Mouse (Mus musculus): Measurements from ENCODE around the gene Fads6.

The Fads6 gene

DNA sequence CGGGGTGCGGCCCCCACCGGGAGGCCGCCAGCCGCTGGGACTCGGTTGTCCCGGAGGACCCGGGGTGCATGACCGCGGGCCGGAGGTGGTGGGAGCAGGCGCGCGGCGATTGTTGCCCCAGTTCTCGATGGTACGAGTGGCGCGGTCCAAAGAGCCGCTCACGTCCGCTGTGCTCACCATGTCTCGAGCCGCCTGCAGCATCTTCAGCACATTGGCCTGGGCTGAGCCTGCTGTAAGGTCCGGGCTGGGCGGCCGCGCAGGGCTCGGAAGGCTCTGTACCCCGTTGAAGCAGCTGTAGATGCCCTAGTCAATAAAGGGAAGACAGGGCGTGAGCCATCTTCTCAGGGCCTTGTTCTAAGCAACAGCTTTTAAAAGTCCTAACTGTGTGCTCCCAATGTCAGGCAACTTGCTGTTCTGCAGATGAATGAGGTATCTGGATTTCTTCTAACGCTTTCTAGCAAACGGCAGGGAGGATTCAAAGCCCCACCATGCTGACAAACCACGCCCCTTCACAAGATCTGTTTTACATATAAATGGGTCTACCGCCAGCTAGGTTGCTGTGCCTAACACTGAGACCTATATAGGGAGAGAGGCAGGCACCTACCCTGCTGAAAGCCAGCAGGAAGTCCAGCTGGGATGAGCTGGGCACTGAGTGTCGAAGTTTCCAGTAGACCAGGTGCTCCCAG lies 46.9 kb downstream of the Fads6 start:
- no peak for DNase-seq (ENCODE audit: low spot score in 2 of 2)

DNA sequence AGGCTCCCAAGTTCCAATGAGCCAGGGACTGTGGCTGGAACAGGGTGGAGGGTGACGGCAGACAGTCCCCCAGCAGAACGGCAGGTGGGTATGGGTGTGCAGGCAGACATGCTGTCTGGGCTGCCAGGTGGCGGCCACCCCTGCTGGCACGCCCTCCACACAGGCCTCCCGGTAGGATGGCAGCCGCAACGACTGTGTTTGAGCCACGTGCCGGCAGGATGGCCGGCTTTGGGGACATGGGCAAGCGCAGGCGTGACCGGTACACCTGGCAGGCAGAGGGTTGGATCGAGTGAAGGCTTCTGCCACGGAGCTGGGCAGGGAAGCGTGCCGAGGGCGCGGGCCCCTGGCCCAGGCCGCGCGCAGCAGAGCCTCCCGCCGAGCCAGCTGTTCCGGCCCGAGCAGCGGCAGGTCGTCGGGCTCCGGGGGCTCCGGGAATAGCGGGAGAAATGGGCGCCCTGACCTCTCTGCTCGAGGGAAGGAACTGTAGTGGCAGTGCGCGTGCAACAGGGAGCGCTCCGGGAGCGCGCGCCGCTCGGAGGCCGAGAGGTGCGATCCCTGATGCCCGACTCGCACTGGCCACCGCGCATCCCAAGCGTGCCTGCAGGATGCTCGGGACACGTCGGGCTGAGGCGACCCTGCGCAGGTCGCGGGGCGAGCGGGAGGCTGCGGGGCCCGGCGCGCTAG lies 47.6 kb downstream of the Fads6 start:
- no peak for DNase-seq (ENCODE audit: low spot score in 2 of 2)

DNA sequence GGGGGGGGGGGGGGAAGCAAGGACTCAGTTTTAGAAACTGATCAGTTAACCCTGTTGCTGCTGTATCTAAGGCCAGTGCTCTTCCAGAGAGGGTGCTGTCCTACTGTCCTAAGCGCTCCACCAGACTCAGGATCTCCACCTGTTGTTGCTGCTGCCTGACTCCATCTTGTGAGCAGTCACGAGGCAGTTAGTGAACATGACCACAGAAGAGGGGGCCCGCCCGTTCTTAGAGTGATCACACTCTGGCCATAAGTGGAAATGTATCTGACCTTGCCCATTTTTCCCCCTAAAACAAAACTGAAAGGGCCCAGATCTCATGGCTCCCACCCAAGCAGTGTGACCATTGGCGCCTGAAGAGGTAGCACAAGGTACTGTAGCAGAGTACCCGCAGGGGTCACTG lies 49.5 kb downstream of the Fads6 start:
- DNase-seq (ENCODE audit: low spot score in 2 of 2), result no peak

DNA sequence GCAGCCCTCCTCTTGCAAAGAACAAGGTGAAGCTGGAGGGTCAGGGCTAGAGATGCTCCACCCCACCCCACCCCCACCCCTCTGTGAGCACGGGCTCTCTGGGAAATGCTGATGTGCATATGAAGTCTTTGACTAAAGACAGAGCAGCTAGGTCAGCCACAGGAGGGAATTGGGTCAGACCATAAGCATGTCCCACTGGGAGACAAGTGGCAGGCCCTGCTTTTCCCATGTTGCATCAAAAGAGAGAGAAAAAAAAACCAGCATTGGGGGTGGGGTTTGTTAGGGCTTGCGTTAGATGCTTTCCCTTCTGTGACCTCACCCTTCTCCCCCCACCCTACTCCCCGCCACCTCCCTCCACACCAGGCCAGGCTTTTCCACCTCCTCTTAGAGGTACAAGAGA lies 50.2 kb downstream of the Fads6 start:
- DNase-seq (ENCODE audit: low spot score in 2 of 2), result no peak

DNA sequence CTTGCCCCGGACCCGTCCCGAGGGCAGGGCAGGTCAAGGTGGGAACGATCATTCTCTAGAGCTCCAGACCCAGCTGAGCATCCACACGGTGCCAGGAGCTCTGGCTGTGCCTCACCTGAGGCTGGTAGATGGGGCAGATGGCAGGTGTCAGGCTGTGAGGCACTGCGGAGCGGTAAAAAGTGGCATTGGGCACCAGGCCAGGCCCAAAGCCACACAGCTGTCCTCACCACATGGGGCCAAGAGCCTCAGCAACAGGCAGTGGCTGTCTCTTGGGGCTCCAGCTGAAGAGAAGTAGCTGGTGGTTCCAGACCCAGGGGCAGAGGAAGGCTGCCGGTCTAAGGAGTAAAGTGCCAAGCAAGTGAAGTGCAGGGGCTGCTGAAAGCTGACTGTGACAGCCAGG lies 51.1 kb downstream of the Fads6 start:
- DNase-seq (ENCODE audit: low spot score in 2 of 2), result no peak

DNA sequence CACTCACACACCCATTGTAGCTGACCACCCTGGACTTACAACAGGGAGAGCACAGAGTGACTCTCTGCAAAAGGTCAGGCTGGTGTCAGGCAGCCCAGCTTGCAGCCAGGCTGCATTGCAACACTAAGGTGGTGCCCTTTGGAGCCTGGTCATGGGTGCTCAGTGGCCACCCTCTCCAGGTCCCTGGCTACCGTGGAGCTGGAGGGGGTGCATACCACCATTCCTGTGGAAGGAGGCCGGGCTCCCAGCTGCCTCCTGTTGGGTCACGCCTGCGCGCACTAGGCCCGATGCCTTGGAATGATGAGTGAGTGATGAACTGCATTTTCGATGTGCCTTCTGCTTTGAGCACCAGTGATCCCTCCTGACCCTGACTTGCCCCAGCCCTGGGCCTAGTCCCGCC lies 52.6 kb downstream of the Fads6 start:
- no peak for DNase-seq (ENCODE audit: low spot score in 2 of 2)

DNA sequence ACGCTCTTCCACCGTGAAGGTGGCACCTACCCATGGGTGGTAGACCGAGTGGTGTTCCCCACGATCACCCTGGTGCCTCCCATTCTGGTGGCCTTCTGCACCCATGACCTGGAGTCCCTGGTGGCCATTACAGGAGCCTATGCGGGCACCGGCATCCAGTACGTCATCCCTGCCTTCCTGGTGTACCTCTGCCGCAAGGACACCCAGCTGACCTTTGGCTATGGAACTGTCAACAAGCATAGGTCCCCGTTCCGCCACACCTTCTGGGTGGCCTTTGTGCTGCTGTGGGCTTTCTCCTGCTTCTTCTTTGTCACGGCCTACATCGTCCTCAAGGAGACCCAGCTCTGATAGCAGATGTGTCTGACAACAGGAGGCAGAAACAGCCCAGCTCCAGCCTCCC lies 53.7 kb downstream of the Fads6 start:
- DNase-seq (ENCODE audit: low spot score in 2 of 2), result no peak

DNA sequence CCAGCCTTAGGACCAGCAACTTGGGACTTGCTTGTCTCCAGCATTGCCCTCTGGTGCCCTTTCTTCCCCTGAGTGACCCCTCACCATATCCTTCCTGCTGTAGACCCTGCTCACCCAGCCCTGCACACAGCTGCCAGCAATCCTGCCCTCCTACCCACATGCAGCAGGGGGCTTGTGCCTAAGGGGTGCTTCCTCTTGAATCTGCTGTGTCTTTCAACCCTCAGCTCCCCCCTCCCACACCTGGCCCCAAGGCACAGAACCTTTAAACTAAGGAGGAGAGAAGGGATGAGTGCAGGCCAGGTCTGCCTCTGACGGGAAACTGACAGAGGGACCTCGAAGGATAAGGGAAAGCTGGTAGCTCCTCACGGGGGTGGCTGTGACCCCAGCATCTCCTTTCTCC lies 54.7 kb downstream of the Fads6 start:
- no peak for DNase-seq (ENCODE audit: low spot score in 2 of 2)

DNA sequence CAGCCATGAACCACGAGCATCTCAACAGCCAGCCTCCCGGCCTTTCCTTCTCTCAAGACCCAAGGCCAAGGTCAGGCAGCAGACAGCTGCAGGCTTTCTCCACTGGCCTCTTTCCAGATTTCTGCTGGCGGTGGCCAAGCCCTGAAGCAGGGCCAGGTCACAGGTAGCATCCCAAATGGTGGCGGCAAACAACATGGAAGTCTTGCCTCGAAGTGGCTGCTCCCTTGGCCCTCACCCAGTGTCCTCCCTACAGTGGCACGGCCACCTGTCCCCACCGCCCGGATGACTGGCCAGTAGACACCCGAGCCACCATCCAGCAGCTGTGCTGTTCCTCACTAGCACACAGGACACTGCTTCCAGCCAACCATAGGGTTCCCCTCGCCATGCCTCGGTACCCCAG lies 56.1 kb downstream of the Fads6 start:
- no peak for DNase-seq (ENCODE audit: low spot score in 2 of 2)

DNA sequence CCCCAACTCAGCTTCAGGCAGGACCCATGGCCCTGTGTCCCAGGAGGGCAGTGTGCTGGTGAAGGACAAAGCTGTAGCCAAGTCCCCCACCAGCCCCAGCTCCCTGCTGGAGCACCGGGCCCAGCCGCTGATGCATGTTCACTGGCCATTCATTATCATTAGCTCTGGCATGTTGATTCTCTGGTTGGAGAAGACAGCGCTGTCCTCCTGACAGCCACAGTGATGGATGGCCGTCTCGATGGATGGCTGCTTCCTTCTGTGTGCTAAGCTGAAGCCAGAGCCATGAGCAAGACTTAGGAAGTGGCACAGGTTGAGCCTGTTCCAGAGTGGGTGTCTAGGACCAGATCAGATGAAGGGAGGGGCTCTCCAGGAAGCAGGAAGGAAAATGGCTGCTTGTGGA lies 60.9 kb downstream of the Fads6 start:
- DNase-seq (ENCODE audit: low spot score in 2 of 2), result no peak

DNA sequence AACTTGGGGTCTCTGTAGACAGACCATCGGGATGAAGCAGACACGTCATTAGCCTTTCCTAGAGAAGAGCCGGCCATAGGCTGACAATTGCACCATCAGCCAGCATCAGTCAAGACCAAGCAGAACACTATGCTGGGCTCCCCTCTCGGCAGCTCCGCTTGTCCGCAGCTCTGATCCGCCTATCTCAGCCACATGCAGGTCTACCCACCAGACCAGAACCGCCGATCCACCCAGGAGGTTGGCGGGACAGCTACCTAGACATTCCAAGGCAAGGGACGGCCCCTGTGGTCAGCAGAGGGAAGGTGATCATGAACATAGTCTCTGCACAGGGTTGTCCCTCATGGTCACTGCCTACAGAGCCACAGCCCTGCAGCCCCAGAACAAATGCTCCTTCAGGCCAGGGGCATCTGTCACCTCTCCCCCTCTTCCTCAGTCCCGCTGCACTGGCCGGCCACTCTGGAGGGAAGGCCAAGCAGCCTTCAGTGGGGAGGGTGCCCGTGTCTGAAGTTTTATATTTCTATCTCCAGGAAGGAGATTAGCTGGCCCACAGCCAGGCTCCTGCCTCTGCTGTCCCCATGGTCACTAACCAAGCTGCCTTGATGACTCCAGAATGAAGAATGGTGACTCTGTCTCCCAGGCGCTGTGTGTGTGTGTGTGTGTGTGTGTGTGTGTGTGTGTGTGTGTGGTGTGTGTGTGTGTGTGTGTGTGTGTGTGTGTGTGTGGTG lies 63.0 kb downstream of the Fads6 start:
- no peak for DNase-seq (ENCODE audit: low spot score in 2 of 2)

DNA sequence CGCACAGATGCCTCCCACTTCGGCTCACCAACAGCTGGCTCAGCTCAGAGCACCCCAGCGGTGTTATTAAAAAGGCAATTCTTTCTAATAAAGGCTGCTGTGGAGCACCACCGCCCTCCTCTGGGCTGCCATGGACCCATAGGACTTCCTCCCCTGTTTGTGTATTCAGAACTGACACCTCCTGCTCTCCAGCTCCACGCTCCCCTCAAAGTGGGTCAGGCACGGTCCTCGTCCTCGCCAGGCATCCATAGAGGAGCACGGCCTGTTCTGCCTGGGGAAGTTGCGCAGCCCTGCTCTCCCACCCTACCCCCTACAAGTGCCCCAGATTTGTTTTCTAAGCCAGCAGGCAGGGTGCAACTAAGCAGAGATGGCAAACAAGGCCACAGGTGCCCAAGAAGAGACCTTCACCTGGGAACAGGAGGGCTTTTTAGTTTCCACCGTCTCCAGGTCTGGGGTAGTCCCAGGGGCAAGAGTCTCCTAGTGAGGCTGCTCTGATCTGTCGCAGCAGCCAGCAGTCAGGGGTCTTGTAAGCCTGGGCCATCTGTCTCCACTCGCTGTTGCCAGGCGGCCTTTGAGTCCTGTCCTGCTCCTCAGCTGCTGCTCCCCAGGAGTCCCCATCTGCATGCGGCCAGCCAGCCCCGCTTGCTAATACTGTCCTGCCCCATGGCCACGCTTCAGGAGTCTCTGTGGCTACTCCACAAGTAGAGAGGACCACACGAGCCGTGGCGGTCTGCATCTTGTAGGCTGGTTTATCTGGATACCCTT lies 63.8 kb downstream of the Fads6 start:
- no peak for DNase-seq (ENCODE audit: low spot score in 2 of 2)

DNA sequence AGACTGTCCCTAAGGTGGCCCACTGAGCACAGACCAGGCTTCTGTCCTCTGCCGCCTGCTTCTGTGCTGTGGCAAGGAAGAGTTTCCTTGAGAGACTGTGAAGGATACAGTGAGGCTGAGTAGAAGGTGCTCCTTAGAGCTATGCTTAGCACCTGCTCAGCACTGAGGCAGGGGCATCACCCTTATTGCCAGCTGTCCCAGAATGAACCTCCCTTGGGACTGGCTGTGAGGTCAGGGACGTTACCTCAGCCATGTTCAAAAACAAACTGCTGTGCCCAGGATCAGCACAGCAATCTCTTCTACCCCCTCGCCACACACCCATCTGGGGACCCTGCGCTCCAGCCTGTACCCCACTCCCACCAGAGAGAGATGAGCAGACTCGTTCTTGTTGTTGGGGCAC lies 64.6 kb downstream of the Fads6 start:
- DNase-seq (ENCODE audit: low spot score in 2 of 2), result no peak

DNA sequence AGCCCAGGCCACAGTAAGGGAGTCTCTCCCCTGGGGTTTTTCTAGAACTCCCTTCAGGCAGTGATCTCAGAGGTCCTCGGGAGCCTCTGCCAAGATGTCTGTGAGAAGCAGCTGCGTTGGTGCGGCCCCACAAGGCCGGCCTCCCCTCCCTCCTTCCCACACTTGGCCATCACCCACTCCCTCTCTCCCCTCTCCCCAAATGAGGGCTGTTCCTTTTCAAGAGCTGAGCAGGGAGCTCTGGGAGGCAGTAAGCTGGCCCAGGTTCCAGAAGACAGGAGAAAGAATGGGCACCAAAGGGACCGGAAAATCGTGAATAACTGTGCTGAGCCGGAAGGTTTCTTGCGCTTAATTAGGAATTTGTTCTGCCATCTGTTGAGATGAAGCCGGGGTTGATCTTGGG lies 65.5 kb downstream of the Fads6 start:
- no peak for DNase-seq (ENCODE audit: low spot score in 2 of 2)

DNA sequence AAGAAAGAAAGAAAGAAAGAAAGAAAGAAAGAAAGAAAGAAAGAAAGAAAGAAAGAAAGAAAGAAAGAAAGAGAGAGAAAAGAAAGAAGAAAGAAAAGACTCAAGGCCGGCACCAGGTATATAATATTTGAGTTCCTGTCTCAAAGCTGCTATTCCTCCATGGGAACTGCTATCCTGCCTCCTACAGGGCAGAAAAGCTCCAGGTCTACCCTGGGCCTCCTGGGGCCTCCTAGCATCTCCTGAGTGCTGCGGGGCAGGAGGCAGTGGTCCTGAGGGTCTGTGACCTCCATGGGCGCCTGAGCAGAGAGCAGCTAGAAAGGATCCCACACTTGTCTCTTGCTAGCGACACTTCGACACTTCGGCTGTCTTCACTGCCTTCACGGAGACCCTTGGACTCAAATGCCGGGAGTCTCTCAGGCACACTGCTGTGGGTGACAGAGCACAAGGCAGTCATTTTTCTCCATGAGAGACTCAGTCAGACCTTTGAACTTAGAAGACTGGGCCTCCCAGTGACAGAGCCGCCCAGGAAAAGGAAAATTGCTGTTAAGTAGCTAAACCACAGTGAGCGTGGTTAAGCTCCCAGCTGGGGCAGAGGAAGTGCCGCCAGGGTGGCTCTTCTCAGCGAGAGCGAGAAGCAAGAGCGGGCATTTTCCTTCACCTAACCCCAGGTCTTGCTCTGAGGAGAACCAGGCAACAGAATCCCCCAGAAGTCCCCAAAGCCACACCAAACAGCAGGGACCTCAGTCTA lies 66.1 kb downstream of the Fads6 start:
- no peak for DNase-seq (ENCODE audit: low spot score in 2 of 2)
